Mouse (Mus musculus): Measurements from ENCODE around the gene Psme4.
"Not testable (repeated sequence)": the region's sequence is repeated elsewhere in the genome, so short reads cannot be mapped to it uniquely, and the experiment has no call there.

Gene Psme4

DNA sequence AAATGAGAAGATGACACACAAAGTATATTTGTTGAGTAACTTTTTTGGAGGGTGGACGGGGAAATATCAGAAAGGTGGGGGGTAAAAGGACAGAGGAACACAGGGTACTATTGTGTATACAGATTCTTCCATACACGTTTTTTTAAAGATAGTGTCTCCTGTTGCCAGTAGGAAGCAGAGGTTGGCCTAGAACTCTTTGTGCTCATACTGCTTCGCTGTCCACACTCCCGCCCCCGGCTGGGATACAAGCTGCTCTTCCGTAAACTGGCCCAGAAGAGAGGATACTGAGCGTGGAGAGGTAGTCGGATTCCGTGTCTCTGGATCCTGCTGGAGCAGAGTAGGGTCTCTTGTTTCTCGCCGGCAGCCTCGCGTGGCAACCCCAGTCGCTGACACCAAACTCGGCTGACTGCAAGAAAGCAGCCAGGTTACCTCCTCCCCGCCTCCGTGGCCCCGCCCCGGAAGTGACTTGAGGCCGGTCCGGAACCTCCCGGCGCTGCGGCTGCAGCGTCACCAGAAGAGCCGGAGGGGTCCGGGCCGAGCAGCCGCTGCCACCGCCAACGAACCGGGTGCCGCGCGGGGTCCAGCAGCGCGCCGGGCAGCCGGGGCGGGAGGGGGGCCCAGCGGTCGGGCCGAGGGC, at the start of gene Psme4:
Gene Psme4, plus strand, starts transcription at position 460 of the 637 bp plus-strand sequence.
- DNase-seq (ENCODE audit: extremely low read depth, insufficient read length, low spot score), result peak; percentile 92

- DNase-seq (ENCODE audit: extremely low read depth, insufficient read length, low spot score), result no peak
Measured at GRCm38 (mm10) chr11:30723438-30723837, 48.1 kb upstream of the Psme4 start.

DNA sequence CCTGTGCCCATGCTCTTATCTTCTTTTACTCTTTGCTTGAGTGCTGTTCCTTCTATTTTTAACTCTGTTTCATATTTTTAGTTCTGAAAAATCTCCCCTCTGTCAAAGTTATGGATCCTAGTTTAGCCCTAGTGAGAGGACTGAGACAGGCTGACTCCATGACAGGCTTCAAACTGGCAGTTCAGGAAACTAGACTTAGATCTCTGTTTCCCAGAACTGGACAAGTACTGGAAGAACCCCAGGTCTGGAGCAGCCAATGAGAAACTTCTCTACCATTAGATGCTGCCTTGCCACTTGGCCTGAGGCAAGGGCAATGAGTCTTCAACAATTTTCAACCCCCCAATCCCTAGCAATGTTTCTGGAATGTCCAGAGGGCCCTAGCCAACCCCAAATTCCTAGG, 40.8 kb upstream of the Psme4 start:
- no peak for DNase-seq (ENCODE audit: extremely low read depth, insufficient read length, low spot score)

DNA sequence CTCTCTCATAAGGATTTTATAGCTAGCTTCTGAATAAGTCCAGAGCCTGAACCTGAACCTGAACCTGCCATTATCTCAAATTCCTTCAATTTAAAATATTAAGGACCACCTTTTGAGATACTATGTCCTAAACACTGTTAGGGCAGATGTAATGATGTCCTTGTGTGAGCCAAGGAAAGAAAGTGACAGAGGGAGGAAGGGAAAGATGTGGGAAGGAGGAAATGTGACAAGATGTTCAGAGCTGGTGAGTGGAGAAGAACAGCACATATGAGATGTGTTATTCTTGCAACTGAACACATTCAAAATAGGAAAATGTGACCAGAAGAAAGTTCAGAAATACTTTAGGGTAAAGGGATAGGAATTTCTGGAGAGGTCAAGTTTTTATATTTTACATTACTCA, 38.1 kb upstream of the Psme4 start:
- no peak for DNase-seq (ENCODE audit: extremely low read depth, insufficient read length, low spot score)

GRCm38 (mm10) chr11:30743991-30744390, 27.5 kb upstream of the Psme4 start:
- DNase-seq (ENCODE audit: extremely low read depth, insufficient read length, low spot score), result no peak

DNA sequence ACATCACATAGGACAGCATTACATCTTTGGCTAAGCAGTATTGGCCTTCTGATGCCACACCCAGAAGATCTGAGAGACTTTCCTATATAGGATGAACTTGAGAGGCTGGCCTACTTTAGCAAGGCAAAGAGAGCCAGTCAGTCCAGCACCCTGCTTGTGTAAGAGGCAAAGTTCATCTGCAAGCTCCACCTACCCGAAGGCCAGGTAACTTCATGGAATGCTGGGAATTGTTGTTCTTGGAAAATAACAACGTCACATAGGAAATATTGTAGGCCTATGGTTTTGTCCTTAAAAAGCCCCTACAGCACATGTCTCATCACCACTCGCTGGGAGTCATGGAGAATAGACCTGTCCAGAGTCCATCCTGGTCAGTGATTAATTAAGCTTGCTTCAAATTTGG, 22.6 kb upstream of the Psme4 start:
- no peak for DNase-seq (ENCODE audit: extremely low read depth, insufficient read length, low spot score)

- no peak for DNase-seq (ENCODE audit: extremely low read depth, insufficient read length, low spot score)
Measured at GRCm38 (mm10) chr11:30749587-30749986, 21.9 kb upstream of the Psme4 start.

DNA sequence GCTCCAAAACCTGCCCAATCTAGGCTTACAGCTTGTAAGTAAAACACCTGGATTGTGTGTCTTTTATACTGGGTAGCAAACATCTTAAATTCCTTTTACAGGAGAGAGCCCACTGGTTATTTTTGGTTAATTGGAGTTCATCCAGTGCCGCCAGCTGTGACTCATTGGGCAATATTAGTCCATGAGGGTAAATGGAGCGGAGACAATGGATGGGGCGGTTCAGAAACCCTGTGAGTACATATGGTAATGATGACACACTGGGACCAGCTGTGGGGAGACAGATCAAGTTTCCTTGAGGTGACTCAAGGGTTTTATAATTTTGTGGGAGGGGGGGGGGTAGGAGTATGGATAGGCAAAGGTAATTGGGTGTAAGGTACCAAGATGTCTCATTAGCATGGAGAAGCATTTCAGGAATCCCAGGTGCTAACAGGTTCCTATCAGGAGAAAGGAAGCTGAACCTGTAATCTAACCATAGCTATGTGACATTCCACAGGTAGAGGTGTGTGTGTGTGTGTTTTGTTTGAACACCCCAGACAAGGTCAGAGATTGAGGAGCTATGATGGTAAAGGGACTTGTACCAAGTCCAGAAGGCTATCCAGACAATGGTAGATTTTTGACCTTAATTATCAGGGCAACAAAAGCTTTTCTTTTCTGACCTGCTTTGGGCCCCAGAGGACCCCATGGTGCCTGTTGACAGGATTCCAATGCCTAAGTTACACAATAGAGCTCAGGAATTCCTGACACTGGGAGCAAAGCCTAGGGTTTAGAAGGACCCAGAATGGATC, 21.3 kb upstream of the Psme4 start:
- DNase-seq (ENCODE audit: extremely low read depth, insufficient read length, low spot score), result peak; percentile 40

DNA sequence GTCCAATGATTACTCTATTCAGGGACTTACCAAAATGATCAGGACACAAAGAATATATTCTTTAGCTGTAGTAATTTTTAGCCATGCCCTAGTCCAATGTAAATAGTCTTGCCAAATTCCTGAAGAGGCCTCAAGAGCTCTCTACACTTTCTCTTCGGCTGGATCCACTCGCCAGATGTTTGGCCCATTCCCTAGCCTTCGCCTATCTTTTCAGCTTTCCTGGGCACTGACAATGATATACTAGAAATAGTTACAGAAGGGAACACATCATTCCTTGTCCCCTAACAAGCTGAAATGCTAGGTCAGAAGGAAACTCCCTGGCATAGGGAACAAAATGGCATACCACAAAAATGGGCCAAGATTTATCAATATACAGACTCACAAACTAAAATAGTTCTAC, 18.6 kb upstream of the Psme4 start:
- no peak for DNase-seq (ENCODE audit: extremely low read depth, insufficient read length, low spot score)

DNA sequence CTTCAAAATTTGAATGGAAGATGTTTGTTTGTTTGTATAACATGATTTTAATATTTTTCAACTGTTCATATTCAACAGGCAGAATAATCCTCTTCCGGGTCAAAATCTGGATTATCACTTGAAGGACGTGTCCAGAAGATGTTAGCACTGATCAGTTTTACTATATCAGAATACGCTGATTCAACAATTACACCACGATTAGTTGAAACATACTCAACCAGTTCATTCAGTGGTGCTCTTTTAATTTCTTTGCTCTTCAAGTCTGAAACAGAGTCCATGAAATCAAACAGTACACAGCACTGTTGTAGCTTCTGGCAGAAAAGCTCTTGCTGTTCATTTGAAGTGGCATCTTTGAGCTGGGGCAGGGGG, 17.1 kb upstream of the Psme4 start:
- DNase-seq (ENCODE audit: extremely low read depth, insufficient read length, low spot score), result not testable (repeated sequence)

- no peak for DNase-seq (ENCODE audit: extremely low read depth, insufficient read length, low spot score)
Measured at GRCm38 (mm10) chr11:30754855-30755530, 16.5 kb upstream of the Psme4 start.

- no peak for DNase-seq (ENCODE audit: extremely low read depth, insufficient read length, low spot score)
Measured at GRCm38 (mm10) chr11:30761381-30761780, 10.1 kb upstream of the Psme4 start.

GRCm38 (mm10) chr11:30761891-30762290, 9.6 kb upstream of the Psme4 start:
- DNase-seq (ENCODE audit: extremely low read depth, insufficient read length, low spot score), result no peak

DNA sequence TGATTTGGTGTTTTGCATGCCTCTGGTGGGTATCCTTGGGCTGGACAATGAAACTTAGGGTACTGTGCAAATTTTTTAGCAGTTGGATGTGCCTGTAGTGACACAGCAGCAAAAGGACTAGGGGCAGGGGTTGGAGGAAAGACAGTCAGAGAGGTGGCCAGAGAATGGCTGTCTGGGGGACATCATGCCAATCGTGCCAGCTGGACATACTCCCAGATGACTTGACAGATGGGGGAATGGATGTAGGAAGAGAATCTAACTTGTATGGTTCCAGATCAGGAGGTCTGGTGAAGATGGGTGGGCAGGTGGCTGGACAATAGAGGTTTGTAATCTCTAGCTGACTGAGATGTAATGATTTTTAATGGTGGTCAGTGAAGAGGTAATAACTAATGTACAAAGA, 6.5 kb upstream of the Psme4 start:
- no peak for DNase-seq (ENCODE audit: extremely low read depth, insufficient read length, low spot score)

DNA sequence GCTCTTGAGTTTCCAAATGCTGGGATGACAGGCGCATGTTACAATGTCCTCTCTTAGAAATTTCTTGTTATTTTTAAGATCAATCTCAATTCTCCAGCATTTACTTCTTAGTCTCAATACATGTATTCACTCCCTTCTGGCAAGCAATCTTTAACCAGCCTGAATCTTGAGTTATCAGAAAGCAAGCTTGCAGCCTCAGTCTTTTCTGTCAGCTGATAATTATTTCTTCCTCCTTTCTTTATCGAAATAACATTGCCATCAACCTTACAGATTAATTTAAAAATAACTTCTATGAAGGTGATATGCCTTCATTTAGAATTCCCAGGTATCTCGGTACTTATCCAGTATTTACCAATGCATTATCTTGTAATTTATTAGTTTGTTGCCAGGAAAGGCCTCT, 709 bp upstream of the Psme4 start:
- no peak for DNase-seq (ENCODE audit: extremely low read depth, insufficient read length, low spot score)

GRCm38 (mm10) chr11:30771904-30772581, 517 bp downstream of the Psme4 start:
- DNase-seq (ENCODE audit: extremely low read depth, insufficient read length, low spot score), result peak; percentile 79

- no peak for DNase-seq (ENCODE audit: extremely low read depth, insufficient read length, low spot score)
Measured at GRCm38 (mm10) chr11:30772777-30773417, 1.4 kb downstream of the Psme4 start.

- no peak for DNase-seq (ENCODE audit: extremely low read depth, insufficient read length, low spot score)
Measured at GRCm38 (mm10) chr11:30774638-30775037, 3.1 kb downstream of the Psme4 start.

DNA sequence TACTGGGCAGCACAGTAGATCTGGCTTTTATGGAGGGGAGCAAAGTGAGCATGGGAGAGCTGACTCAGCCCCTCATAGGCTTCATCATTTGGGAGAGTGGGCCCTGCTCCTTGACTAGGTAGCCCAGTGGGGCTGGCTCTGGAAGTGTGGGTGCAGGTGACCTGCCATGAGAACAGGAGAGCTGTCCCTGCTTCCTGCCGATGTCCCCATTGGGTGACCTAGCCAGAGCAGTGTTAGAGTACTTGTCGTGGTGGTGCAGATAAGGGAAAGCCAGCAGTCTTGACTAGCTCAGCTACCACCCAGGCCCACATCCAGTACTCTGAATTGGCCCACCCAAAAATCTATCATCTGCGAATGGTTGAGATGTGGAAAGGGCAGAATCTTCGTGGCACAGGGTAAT, 6.0 kb downstream of the Psme4 start:
- DNase-seq (ENCODE audit: extremely low read depth, insufficient read length, low spot score), result no peak

DNA sequence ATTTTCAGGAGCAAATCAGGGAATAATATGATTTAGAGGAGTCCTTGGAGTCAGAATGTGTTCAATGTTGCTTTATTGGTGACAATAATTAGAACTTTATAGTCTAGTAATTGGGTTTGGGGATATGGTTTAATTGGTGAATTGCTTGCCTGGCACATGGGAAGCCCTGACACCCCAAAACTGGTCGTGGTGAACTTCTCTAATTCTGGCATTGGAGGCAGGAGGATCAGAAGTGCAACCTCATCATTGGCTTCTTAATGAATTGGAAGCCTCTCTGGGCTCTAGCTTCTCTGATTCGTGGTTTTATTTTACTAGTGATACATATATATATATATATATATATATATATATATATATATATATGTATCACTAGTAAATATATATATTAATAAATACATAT, 9.4 kb downstream of the Psme4 start:
- DNase-seq (ENCODE audit: extremely low read depth, insufficient read length, low spot score), result no peak

DNA sequence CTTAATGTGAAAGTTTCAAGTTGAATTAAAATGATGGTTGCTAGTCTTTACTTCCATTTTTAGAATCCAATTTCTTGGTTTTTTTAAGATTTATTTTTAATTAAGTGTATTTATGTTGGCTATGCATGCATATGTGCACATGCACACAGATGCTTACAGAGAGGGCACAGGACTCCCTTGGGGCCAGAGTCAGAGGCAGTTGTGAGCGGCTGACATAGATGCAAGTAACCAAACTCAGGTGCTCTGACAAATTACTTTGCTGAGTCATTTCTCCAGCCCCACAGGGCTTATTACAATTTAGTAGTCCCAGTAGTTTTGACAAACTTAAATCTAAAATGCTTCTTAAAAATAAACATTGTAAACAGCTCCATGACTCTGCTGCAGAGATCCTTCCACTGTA, 10.1 kb downstream of the Psme4 start:
- DNase-seq (ENCODE audit: extremely low read depth, insufficient read length, low spot score), result no peak
